Mouse (Mus musculus): ENCODE results near the gene Dlx4. TPM values are rescaled to one million over a fixed set of nuclear protein-coding genes. Genes with fewer than 3 reads are reported as not detected.

Dlx4 gene
- polyA plus RNA-seq, 1 experiment, result not detected

GRCm38 (mm10) chr11:95157872-95158271 lies 11.8 kb upstream of the Dlx4 start:
- Histone ChIP-seq H3K4me3 (ENCODE audit: insufficient read depth, low read length) (no peak overlapping the region), H3K4me1 (ENCODE audit: control insufficient read depth, insufficient read depth, low read length) (no peaks in the 10 kb centered on the region), H3K27ac (ENCODE audit: insufficient read depth, low read length) (no peak overlapping the region)
- TF ChIP-seq POLR2A (IDR thresholded peaks at IDR 0.05; ENCODE audit: low read depth, low read length) (no peak), CTCF (IDR thresholded peaks at IDR 0.05; ENCODE audit: borderline replicate concordance, insufficient read depth, low read length) (no peak)

- Histone ChIP-seq H3K4me3 (ENCODE audit: insufficient read depth, low read length) (no peak overlapping the region), H3K4me1 (ENCODE audit: control insufficient read depth, insufficient read depth, low read length) (no peaks in the 10 kb centered on the region), H3K27ac (ENCODE audit: insufficient read depth, low read length) (no peak overlapping the region)
- TF ChIP-seq CTCF (IDR thresholded peaks at IDR 0.05; ENCODE audit: borderline replicate concordance, insufficient read depth, low read length), result no peak
- no peak for TF ChIP-seq POLR2A (IDR thresholded peaks at IDR 0.05; ENCODE audit: low read depth, low read length)
These were observed 11.3 kb upstream of the Dlx4 start for GRCm38 (mm10) chr11:95157356-95157755.

GRCm38 (mm10) chr11:95155511-95155910 lies 9.4 kb upstream of the Dlx4 start:
- Histone ChIP-seq H3K27ac (ENCODE audit: insufficient read depth, low read length) (no peak overlapping the region), H3K4me3 (ENCODE audit: insufficient read depth, low read length) (no peak overlapping the region), H3K4me1 (ENCODE audit: control insufficient read depth, insufficient read depth, low read length) (no peaks in the 10 kb centered on the region)
- no peak for TF ChIP-seq POLR2A (IDR thresholded peaks at IDR 0.05; ENCODE audit: low read depth, low read length)
- no peak for TF ChIP-seq CTCF (IDR thresholded peaks at IDR 0.05; ENCODE audit: borderline replicate concordance, insufficient read depth, low read length)

- TF ChIP-seq POLR2A (IDR thresholded peaks at IDR 0.05; ENCODE audit: low read depth, low read length), result no peak
- no peak for TF ChIP-seq CTCF (IDR thresholded peaks at IDR 0.05; ENCODE audit: borderline replicate concordance, insufficient read depth, low read length)
- Histone ChIP-seq H3K4me1 (ENCODE audit: control insufficient read depth, insufficient read depth, low read length) (no peaks in the 10 kb centered on the region), H3K27ac (ENCODE audit: insufficient read depth, low read length) (no peak overlapping the region), H3K4me3 (ENCODE audit: insufficient read depth, low read length) (no peak overlapping the region)
These were observed 7.6 kb upstream of the Dlx4 start for GRCm38 (mm10) chr11:95153681-95154080.

- H3K27ac ChIP-seq (ENCODE audit: insufficient read depth, low read length), result no peak overlapping the region
- TF ChIP-seq POLR2A (IDR thresholded peaks at IDR 0.05; ENCODE audit: low read depth, low read length) (no peak), CTCF (IDR thresholded peaks at IDR 0.05; ENCODE audit: borderline replicate concordance, insufficient read depth, low read length) (no peak)
- H3K4me3 ChIP-seq (ENCODE audit: insufficient read depth, low read length), result no peak overlapping the region
- no peaks in the 10 kb centered on the region for H3K4me1 ChIP-seq (ENCODE audit: control insufficient read depth, insufficient read depth, low read length)
These were observed 7.1 kb upstream of the Dlx4 start for GRCm38 (mm10) chr11:95153116-95153515.

- no peak for TF ChIP-seq POLR2A (IDR thresholded peaks at IDR 0.05; ENCODE audit: low read depth, low read length)
- TF ChIP-seq CTCF (IDR thresholded peaks at IDR 0.05; ENCODE audit: borderline replicate concordance, insufficient read depth, low read length), result no peak
- no peak overlapping the region for H3K4me3 ChIP-seq (ENCODE audit: insufficient read depth, low read length)
- H3K27ac ChIP-seq (ENCODE audit: insufficient read depth, low read length), result no peak overlapping the region
- H3K4me1 ChIP-seq (ENCODE audit: control insufficient read depth, insufficient read depth, low read length), result peaks cover 2% of the 10 kb centered on the region
These were observed 4.4 kb upstream of the Dlx4 start for GRCm38 (mm10) chr11:95150269-95151049.

- Histone ChIP-seq H3K27ac (ENCODE audit: insufficient read depth, low read length) (no peak overlapping the region), H3K4me1 (ENCODE audit: control insufficient read depth, insufficient read depth, low read length) (peaks cover 4% of the 10 kb centered on the region), H3K4me3 (ENCODE audit: insufficient read depth, low read length) (no peak overlapping the region)
- TF ChIP-seq POLR2A (IDR thresholded peaks at IDR 0.05; ENCODE audit: low read depth, low read length) (no peak), CTCF (IDR thresholded peaks at IDR 0.05; ENCODE audit: borderline replicate concordance, insufficient read depth, low read length) (no peak)
These were observed 3.6 kb upstream of the Dlx4 start for GRCm38 (mm10) chr11:95149462-95150268.

GRCm38 (mm10) chr11:95148754-95149153 lies 2.7 kb upstream of the Dlx4 start:
- no peak overlapping the region for H3K27ac ChIP-seq (ENCODE audit: insufficient read depth, low read length)
- H3K4me3 ChIP-seq (ENCODE audit: insufficient read depth, low read length), result no peak overlapping the region
- peaks cover 4% of the 10 kb centered on the region for H3K4me1 ChIP-seq (ENCODE audit: control insufficient read depth, insufficient read depth, low read length)
- TF ChIP-seq POLR2A (IDR thresholded peaks at IDR 0.05; ENCODE audit: low read depth, low read length) (no peak), CTCF (IDR thresholded peaks at IDR 0.05; ENCODE audit: borderline replicate concordance, insufficient read depth, low read length) (no peak)

- Histone ChIP-seq H3K27ac (ENCODE audit: insufficient read depth, low read length) (no peak overlapping the region), H3K4me3 (ENCODE audit: insufficient read depth, low read length) (peak overlapping the region; percentile 21; the same call in 1 of the 2 replicates), H3K4me1 (ENCODE audit: control insufficient read depth, insufficient read depth, low read length) (peaks cover 4% of the 10 kb centered on the region)
- TF ChIP-seq CTCF (IDR thresholded peaks at IDR 0.05; ENCODE audit: borderline replicate concordance, insufficient read depth, low read length), result no peak
- no peak for TF ChIP-seq POLR2A (IDR thresholded peaks at IDR 0.05; ENCODE audit: low read depth, low read length)
These were observed 1.0 kb downstream of the Dlx4 start for GRCm38 (mm10) chr11:95144946-95145483.

Measured in embryonic fibroblast, embryonic 13.5 days (primary cell).